Mouse (Mus musculus) limb, embryonic 14.5 days (tissue): ENCODE measurements around the gene Dennd1a. TPM values are rescaled to one million over a fixed set of nuclear protein-coding genes. Genes with fewer than 3 reads are reported as not detected.

ENCODE experiments used
- ATAC-seq: fragments of 200-750 bp; cut with Nextera tagmentation; 2 replicates; pipeline ENCODE4 v1.8.0; 2017; ENCODE audit warnings: low read depth, moderate number of reproducible peaks, moderate TSS enrichment; ENCODE audit not compliant: low FRiP score
- DNase-seq: peaks from one replicate; pipeline ENCODE4 v3.0.0-alpha.2; 2015; ENCODE audit warnings: low spot score
- H3K27ac ChIP-seq: fragments of 300-500 bp; sonication (generic); replicated peaks from 2 replicates; pipeline ENCODE4 v1.5.1; 2014; ENCODE audit warnings: low read depth, mild to moderate bottlenecking, low read length, moderate library complexity, mixed read lengths
- H3K27me3 ChIP-seq: fragments of 300-500 bp; sonication (generic); 2 replicates; pipeline ENCODE4 v1.6.1; 2014; ENCODE audit warnings: low read length, mixed read lengths; ENCODE audit not compliant: control insufficient read depth, insufficient read depth
- H3K36me3 ChIP-seq: fragments of 300-500 bp; sonication (generic); 2 replicates; pipeline ENCODE4 v1.6.1; 2014; ENCODE audit warnings: mild to moderate bottlenecking, low read length, moderate library complexity, mixed read lengths; ENCODE audit not compliant: control insufficient read depth, insufficient read depth
- H3K4me1 ChIP-seq: fragments of 300-500 bp; sonication (generic); 2 replicates; pipeline ENCODE4 v1.6.1; 2014; ENCODE audit warnings: antibody characterized with exemption, low read length, mixed read lengths; ENCODE audit not compliant: control insufficient read depth, insufficient read depth
- H3K4me2 ChIP-seq: fragments of 300-500 bp; sonication (generic); replicated peaks from 2 replicates; pipeline ENCODE4 v1.6.1; 2014; ENCODE audit warnings: low read depth, mild to moderate bottlenecking, low read length, moderate library complexity; ENCODE audit not compliant: severe bottlenecking
- H3K4me3 ChIP-seq: fragments of 300-500 bp; sonication (generic); replicated peaks from 2 replicates; pipeline ENCODE4 v1.5.1; 2014; ENCODE audit warnings: low read length
- H3K9ac ChIP-seq: fragments of 300-500 bp; sonication (generic); 2 replicates; pipeline ENCODE4 v1.6.1; 2014; ENCODE audit warnings: mild to moderate bottlenecking, low read depth, low read length, moderate library complexity; ENCODE audit not compliant: severe bottlenecking
- H3K9me3 ChIP-seq: fragments of 300-500 bp; sonication (generic); 2 replicates; pipeline ENCODE4 v1.6.1; 2016; ENCODE audit warnings: low read length; ENCODE audit not compliant: control insufficient read depth
- POLR2A ChIP-seq: fragments of 200-500 bp; IDR thresholded peaks from 2 replicates; pipeline ENCODE4 v1.8.0; 2012; ENCODE audit warnings: inconsistent platforms, mild to moderate bottlenecking, moderate library complexity, borderline replicate concordance; ENCODE audit not compliant: insufficient read depth, insufficient read length; ENCODE audit errors: extremely low read depth
- WGBS: fragments of 180-500 bp; shearing (Covaris S2); extraction: QIAGEN DNeasy Blood & Tissue Kit; methylation state at CpG from one replicate; pipeline ENCODE4 v1.1.7; 2014; 5-methylcytosine and 5-hydroxymethylcytosine counted together
- polyA plus RNA-seq, 2 experiments: library from polyadenylated mRNA; depleted of rRNA in 1 of 2; stranded (reverse) in 1 of 2; unstranded in 1 of 2; fragments of >200 nt; fragmentation: Nextera tagmentation in 1 of 2; extraction: Ambion mirVana in 1 of 2; gene quantifications; 2 replicates each; pipeline versions ENCODE4 v1.2.1 to v1.2.3; 2012 to 2014

Gene Dennd1a
- polyA plus RNA-seq, 2 experiments = 11.8 to 22.9 TPM

GRCm38 (mm10) chr2:38320911-38321310 lies 33.7 kb upstream of the Dennd1a start:
- no peak for TF ChIP-seq POLR2A
- Histone ChIP-seq H3K9me3 (no peaks in the 10 kb centered on the region), H3K27ac (no peak overlapping the region), H3K4me1 (no peaks in the 10 kb centered on the region), H3K4me2 (no peak overlapping the region), H3K4me3 (no peak overlapping the region), H3K27me3 (no peaks in the 10 kb centered on the region), H3K9ac (no peak overlapping the region), H3K36me3 (no peaks in the 10 kb centered on the region)
- no peak for DNase-seq
- 43% methylated on average over 4 of the region's 4 CpGs for WGBS
- no peak for ATAC-seq

GRCm38 (mm10) chr2:38319086-38319485 lies 31.9 kb upstream of the Dennd1a start:
- Histone ChIP-seq H3K9me3 (no peaks in the 10 kb centered on the region), H3K27me3 (no peaks in the 10 kb centered on the region), H3K27ac (no peak overlapping the region), H3K4me3 (no peak overlapping the region), H3K36me3 (no peaks in the 10 kb centered on the region), H3K9ac (no peak overlapping the region), H3K4me1 (no peaks in the 10 kb centered on the region), H3K4me2 (no peak overlapping the region)
- ATAC-seq (no peak), DNase-seq (no peak)
- TF ChIP-seq POLR2A = no peak
- 87% methylated on average over 11 of the region's 11 CpGs for WGBS

GRCm38 (mm10) chr2:38313399-38313798 lies 26.2 kb upstream of the Dennd1a start:
- WGBS = 57% methylated on average over 3 of the region's 3 CpGs
- H3K4me1 ChIP-seq = no peaks in the 10 kb centered on the region
- H3K9ac ChIP-seq = no peak overlapping the region
- no peaks in the 10 kb centered on the region for H3K36me3 ChIP-seq
- H3K9me3 ChIP-seq = no peaks in the 10 kb centered on the region
- DNase-seq (no peak), ATAC-seq (no peak)
- TF ChIP-seq POLR2A = no peak
- H3K4me3 ChIP-seq = no peak overlapping the region
- no peak overlapping the region for H3K27ac ChIP-seq
- no peak overlapping the region for H3K4me2 ChIP-seq
- no peaks in the 10 kb centered on the region for H3K27me3 ChIP-seq

- ATAC-seq (no peak), DNase-seq (no peak)
- Histone ChIP-seq H3K9ac (no peak overlapping the region), H3K9me3 (no peaks in the 10 kb centered on the region), H3K27ac (no peak overlapping the region), H3K36me3 (no peaks in the 10 kb centered on the region), H3K4me3 (no peak overlapping the region), H3K27me3 (no peaks in the 10 kb centered on the region), H3K4me1 (no peaks in the 10 kb centered on the region), H3K4me2 (no peak overlapping the region)
- no peak for TF ChIP-seq POLR2A
- 58% methylated on average over 3 of the region's 3 CpGs for WGBS
Measured at GRCm38 (mm10) chr2:38312921-38313320, 25.7 kb upstream of the Dennd1a start.

GRCm38 (mm10) chr2:38305152-38305551 lies 18.0 kb upstream of the Dennd1a start:
- no peaks in the 10 kb centered on the region for H3K9me3 ChIP-seq
- no peaks in the 10 kb centered on the region for H3K27me3 ChIP-seq
- DNase-seq = no peak
- 87% methylated on average over 1 of the region's 1 CpGs for WGBS
- no peaks in the 10 kb centered on the region for H3K36me3 ChIP-seq
- ATAC-seq = no peak
- H3K4me1 ChIP-seq = no peaks in the 10 kb centered on the region
- no peak overlapping the region for H3K4me3 ChIP-seq
- no peak overlapping the region for H3K4me2 ChIP-seq
- H3K9ac ChIP-seq = no peak overlapping the region
- no peak for TF ChIP-seq POLR2A
- H3K27ac ChIP-seq = no peak overlapping the region

- Histone ChIP-seq H3K4me1 (no peaks in the 10 kb centered on the region), H3K9ac (no peak overlapping the region), H3K4me3 (no peak overlapping the region), H3K4me2 (no peak overlapping the region), H3K36me3 (no peaks in the 10 kb centered on the region), H3K9me3 (no peaks in the 10 kb centered on the region), H3K27ac (no peak overlapping the region), H3K27me3 (no peaks in the 10 kb centered on the region)
- DNase-seq (no peak), ATAC-seq (no peak)
- 74% methylated on average over 2 of the region's 2 CpGs for WGBS
- no peak for TF ChIP-seq POLR2A
Measured at GRCm38 (mm10) chr2:38300941-38301340, 13.8 kb upstream of the Dennd1a start.
